Mouse (Mus musculus) midbrain, postnatal 0 days (tissue): ENCODE measurements around the gene Cpa4. TPM values are rescaled to one million over a fixed set of nuclear protein-coding genes. Genes with fewer than 3 reads are reported as not detected.

Experiments
- ATAC-seq: fragments of 200-750 bp; cut with Nextera tagmentation; 2 replicates; pipeline ENCODE4 v1.8.0; 2017; ENCODE audit warnings: moderate number of reproducible peaks, mild to moderate bottlenecking, moderate TSS enrichment, moderate library complexity; ENCODE audit not compliant: low FRiP score
- DNase-seq: peaks from one replicate; pipeline ENCODE4 v3.0.0-alpha.2; 2015; ENCODE audit warnings: low spot score
- H3K27ac ChIP-seq: fragments of 300-500 bp; sonication (generic); 2 replicates; pipeline ENCODE4 v1.5.1; 2014; ENCODE audit warnings: low read depth, mild to moderate bottlenecking, low read length, mixed read lengths
- H3K27me3 ChIP-seq: fragments of 300-500 bp; sonication (generic); 2 replicates; pipeline ENCODE4 v1.6.1; 2014; ENCODE audit warnings: low read length, control low read depth, mixed read lengths; ENCODE audit not compliant: insufficient read depth
- H3K36me3 ChIP-seq: fragments of 300-500 bp; sonication (generic); 2 replicates; pipeline ENCODE4 v1.6.1; 2014; ENCODE audit warnings: low read length, control low read depth, mixed read lengths; ENCODE audit not compliant: insufficient read depth
- H3K4me1 ChIP-seq: fragments of 300-500 bp; sonication (generic); 2 replicates; pipeline ENCODE4 v1.6.1; 2014; ENCODE audit warnings: mild to moderate bottlenecking, control low read depth, antibody characterized with exemption, low read length, mixed read lengths; ENCODE audit not compliant: insufficient read depth
- H3K4me2 ChIP-seq: fragments of 300-500 bp; sonication (generic); 2 replicates; pipeline ENCODE4 v1.6.1; 2014; ENCODE audit warnings: low read depth, mild to moderate bottlenecking, low read length, mixed read lengths; ENCODE audit not compliant: poor library complexity, severe bottlenecking
- H3K4me3 ChIP-seq: fragments of 300-500 bp; sonication (generic); 2 replicates; pipeline ENCODE4 v1.5.1; 2014; ENCODE audit warnings: low read depth, mild to moderate bottlenecking, low read length, moderate library complexity
- H3K9ac ChIP-seq: fragments of 300-500 bp; sonication (generic); replicated peaks from 2 replicates; pipeline ENCODE4 v1.6.1; 2014; ENCODE audit warnings: mild to moderate bottlenecking, low read length, moderate library complexity, mixed read lengths; ENCODE audit not compliant: poor library complexity, severe bottlenecking
- H3K9me3 ChIP-seq: fragments of 300-500 bp; sonication (generic); 2 replicates; pipeline ENCODE4 v1.6.1; 2016; ENCODE audit warnings: low read length, control low read depth
- CTCF ChIP-seq: IDR thresholded peaks from 2 replicates; pipeline ENCODE4 v1.5.1; 2016; ENCODE audit warnings: antibody characterized with exemption, mild to moderate bottlenecking
- WGBS: fragments of 180-500 bp; shearing (Covaris S2); extraction: QIAGEN DNeasy Blood & Tissue Kit; methylation state at CpG from one replicate; pipeline ENCODE4 v1.1.7; 2014; 5-methylcytosine and 5-hydroxymethylcytosine counted together
- polyA plus RNA-seq: library from polyadenylated mRNA; unstranded; fragments of >200 nt; fragmentation: Nextera tagmentation; extraction: Ambion mirVana; gene quantifications from 2 replicates; pipeline ENCODE4 v1.2.1, GENCODE M21; 2015
- total RNA-seq: library from RNA; depleted of rRNA; stranded (reverse); fragments of >200 nt; gene quantifications from 2 replicates; pipeline ENCODE4 v1.2.3, GENCODE M21; 2014; rRNA removed

Cpa4 gene
- total and polyA plus RNA-seq, 2 experiments from 2014 or later: 0.49 to 0.75 TPM

GRCm38 (mm10) chr6:30629989-30630388 lies 61.8 kb downstream of the Cpa4 start:
- Histone ChIP-seq H3K27me3 (no peaks in the 10 kb centered on the region), H3K9ac (no peak overlapping the region), H3K27ac (no peak overlapping the region), H3K4me2 (no peak overlapping the region), H3K4me3 (no peak overlapping the region), H3K9me3 (no peaks in the 10 kb centered on the region), H3K4me1 (0 out of 2 replicates have a peak, but pooled peaks cover 5% of the 10 kb centered on the region), H3K36me3 (no peaks in the 10 kb centered on the region)
- no peak for DNase-seq
- no peak for ATAC-seq
- WGBS: 94% methylated on average over 1 of the region's 1 CpGs
- no peak for TF ChIP-seq CTCF

- Histone ChIP-seq H3K27me3 (no peaks in the 10 kb centered on the region), H3K27ac (no peak overlapping the region), H3K36me3 (no peaks in the 10 kb centered on the region), H3K4me3 (no peak overlapping the region), H3K9ac (no peak overlapping the region), H3K4me2 (no peak overlapping the region), H3K9me3 (no peaks in the 10 kb centered on the region), H3K4me1 (no peaks in the 10 kb centered on the region)
- TF ChIP-seq CTCF: no peak
- ATAC-seq (no peak), DNase-seq (no peak)
- 52% methylated on average over 8 of the region's 8 CpGs for WGBS
Observed at GRCm38 (mm10) chr6:30635361-30635862, 67.2 kb downstream of the Cpa4 start.

DNA sequence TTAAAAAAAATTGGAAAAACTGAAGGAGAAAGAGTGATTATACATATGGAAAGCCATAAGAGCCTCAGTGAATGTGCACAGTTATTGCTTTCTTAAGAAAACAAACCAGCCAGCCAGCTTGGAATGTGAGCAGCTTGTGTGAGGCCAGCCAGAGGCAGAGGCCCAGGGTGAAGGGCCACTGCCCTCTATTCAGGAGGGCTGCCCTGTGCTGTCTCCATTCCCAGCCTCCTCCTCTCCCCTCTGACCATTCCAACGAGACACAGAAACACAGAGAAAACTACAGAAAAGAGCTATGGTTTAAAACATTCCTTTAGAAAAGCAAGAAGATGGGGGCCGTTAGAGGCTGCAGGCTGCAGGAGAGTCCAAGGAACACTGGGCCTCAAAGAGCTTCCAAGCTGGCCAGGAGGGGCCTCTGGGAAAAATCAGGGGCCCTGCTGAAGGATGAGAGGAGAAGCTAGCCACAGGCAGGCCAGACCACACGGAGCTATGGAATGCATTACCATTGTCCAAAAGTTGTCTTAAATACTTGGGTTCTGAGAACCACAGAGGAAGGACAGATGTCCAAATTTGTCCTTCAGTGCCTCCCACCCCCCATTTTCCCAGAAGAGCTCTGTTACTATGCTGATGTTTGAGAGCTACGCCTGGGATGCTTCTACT lies 68.1 kb downstream of the Cpa4 start:
- Histone ChIP-seq H3K36me3 (no peaks in the 10 kb centered on the region), H3K9me3 (no peaks in the 10 kb centered on the region), H3K4me1 (no peaks in the 10 kb centered on the region), H3K27me3 (no peaks in the 10 kb centered on the region), H3K9ac (no peak overlapping the region), H3K4me3 (no peak overlapping the region), H3K4me2 (no peak overlapping the region), H3K27ac (0 out of 2 replicates have a peak overlapping the region, but pooled peaks have one; percentile 12)
- ATAC-seq (no peak), DNase-seq (no peak)
- 42% methylated on average over 4 of the region's 4 CpGs for WGBS
- TF ChIP-seq CTCF: no peak

GRCm38 (mm10) chr6:30638674-30639268 lies 70.6 kb downstream of the Cpa4 start, which contains the start of gene Cpa1:
Cpa1 (plus strand) TSS chr6:30639218.
- no peak for TF ChIP-seq CTCF
- H3K9me3 ChIP-seq: no peaks in the 10 kb centered on the region
- no peaks in the 10 kb centered on the region for H3K36me3 ChIP-seq
- H3K4me2 ChIP-seq: no peak within 1 kb of the TSS
- no peaks in the 10 kb centered on the region for H3K27me3 ChIP-seq
- WGBS: 88% methylated on average over 5 of the region's 5 CpGs
- DNase-seq: no peak
- H3K9ac ChIP-seq: no peak within 1 kb of the TSS
- ATAC-seq: no peak
- H3K4me1 ChIP-seq: no peaks in the 10 kb centered on the region
- H3K4me3 ChIP-seq: no peak within 1 kb of the TSS
- no peak within 1 kb of the TSS for H3K27ac ChIP-seq

Other genes starting within 250 kb of the Cpa4 start
- 43.2 and 53.9 TPM in 2 replicates for gene Zc3hc1, start 177.3 kb upstream of the Cpa4 start, total RNA-seq
- 61.9 and 63.3 TPM in 2 replicates for gene Zc3hc1, start 177.3 kb upstream of the Cpa4 start, polyA plus RNA-seq
- 116 and 139 TPM in 2 replicates for gene Klhdc10, start 166.5 kb upstream of the Cpa4 start, total RNA-seq
- 23.8 and 28.5 TPM in 2 replicates for gene Klhdc10, start 166.5 kb upstream of the Cpa4 start, polyA plus RNA-seq
- 37.4 and 50.3 TPM in 2 replicates for gene Tmem209, start 58.6 kb upstream of the Cpa4 start, total RNA-seq
- 22.8 and 23.1 TPM in 2 replicates for gene Tmem209, start 58.6 kb upstream of the Cpa4 start, polyA plus RNA-seq
- 0.28 TPM in 1 of 2 replicates, not detected in the other for gene Ssmem1, start 58.5 kb upstream of the Cpa4 start, total RNA-seq
- gene Ssmem1, start 58.5 kb upstream of the Cpa4 start, polyA plus RNA-seq: 0.15 and 0.19 TPM in 2 replicates
- 6.2 and 9.3 TPM in 2 replicates for gene Cpa2, start 26.8 kb upstream of the Cpa4 start, total RNA-seq
- gene Cpa2, start 26.8 kb upstream of the Cpa4 start, polyA plus RNA-seq: 13.0 and 15.2 TPM in 2 replicates
- gene Cpa5, start 42.6 kb downstream of the Cpa4 start, total RNA-seq: not detected in 2 replicates
- 0.13 TPM in 1 of 2 replicates, not detected in the other for gene Cpa5, start 42.6 kb downstream of the Cpa4 start, polyA plus RNA-seq
- 0.60 and 0.94 TPM in 2 replicates for gene Cpa1, start 70.8 kb downstream of the Cpa4 start, total RNA-seq
- gene Cpa1, start 70.8 kb downstream of the Cpa4 start, polyA plus RNA-seq: 0.44 and 0.51 TPM in 2 replicates
- gene Cep41, start 125.4 kb downstream of the Cpa4 start, total RNA-seq: 8.1 and 15.7 TPM in 2 replicates
- 8.3 and 9.5 TPM in 2 replicates for gene Cep41, start 125.4 kb downstream of the Cpa4 start, polyA plus RNA-seq
- gene Mest, start 155.2 kb downstream of the Cpa4 start, total RNA-seq: 323 and 367 TPM in 2 replicates
- 109 and 165 TPM in 2 replicates for gene Mest, start 155.2 kb downstream of the Cpa4 start, polyA plus RNA-seq